Mouse (Mus musculus): Measurements from ENCODE around the gene Gal3st1. TPM values are rescaled to one million over a fixed set of nuclear protein-coding genes. Genes with fewer than 3 reads are reported as not detected.

Gal3st1 gene
- total and polyA plus RNA-seq, 3 experiments = 0.21 to 0.63 TPM; not detected in 1

DNA sequence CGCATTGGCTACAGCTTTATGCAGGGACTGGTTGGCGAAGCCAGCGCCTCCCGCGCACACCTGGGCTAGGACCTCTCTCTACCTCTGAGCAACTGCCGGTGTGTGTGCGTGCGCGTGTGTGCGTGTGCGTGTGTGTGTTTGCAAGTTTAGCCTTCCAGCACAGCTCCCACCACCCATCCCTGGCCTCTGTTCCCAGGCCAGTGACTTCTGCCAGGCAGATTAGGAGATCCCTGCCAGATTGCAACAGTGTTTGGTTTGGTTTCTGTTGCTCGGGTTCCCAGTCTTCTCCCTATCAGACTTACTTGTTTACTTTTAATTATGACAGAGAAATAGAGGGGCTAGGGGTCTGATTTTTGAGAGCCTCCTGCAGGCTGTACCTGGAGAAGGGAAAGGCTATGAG is 48.5 kb downstream of the Gal3st1 start:
- DNase-seq = peak; percentile 35

DNA sequence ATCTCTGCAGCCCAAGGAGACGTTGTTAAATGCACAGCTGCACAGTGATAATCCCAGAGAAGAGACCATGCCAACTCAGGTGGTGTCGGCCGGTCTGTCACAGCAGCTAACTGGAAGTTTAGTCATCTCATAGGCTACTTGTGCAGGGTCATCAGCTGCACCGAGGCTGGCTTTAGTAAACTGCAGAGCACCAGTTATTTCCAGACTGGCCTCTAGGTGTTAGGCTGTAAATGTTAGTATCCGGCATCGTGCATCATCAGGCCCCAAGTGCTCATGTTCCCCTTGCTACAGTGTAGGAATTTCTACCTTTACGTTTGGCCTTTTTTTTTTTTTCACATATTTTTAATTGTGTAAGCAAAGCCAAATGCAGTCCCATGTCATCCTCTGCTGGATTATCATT is 50.0 kb downstream of the Gal3st1 start:
- no peak for DNase-seq

DNA sequence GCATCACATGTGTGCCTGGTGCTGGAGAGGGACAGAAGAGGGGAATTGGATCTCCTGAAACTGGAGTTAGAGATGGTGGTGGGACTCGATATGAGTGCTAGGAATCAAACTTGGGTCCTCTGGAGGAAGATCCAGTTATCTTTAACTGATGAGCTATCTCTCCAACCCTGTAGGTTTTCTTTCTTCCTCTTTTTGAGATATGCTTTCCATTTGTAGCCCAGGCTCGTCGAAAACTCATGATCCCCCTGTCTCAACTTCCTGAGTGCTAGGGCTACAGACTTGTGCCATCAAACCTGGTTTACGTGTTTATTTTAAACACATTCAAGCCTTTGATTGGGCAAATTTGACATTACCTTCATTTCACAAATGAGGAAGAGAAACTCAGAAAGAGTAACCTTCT is 50.7 kb downstream of the Gal3st1 start:
- DNase-seq = no peak

DNA sequence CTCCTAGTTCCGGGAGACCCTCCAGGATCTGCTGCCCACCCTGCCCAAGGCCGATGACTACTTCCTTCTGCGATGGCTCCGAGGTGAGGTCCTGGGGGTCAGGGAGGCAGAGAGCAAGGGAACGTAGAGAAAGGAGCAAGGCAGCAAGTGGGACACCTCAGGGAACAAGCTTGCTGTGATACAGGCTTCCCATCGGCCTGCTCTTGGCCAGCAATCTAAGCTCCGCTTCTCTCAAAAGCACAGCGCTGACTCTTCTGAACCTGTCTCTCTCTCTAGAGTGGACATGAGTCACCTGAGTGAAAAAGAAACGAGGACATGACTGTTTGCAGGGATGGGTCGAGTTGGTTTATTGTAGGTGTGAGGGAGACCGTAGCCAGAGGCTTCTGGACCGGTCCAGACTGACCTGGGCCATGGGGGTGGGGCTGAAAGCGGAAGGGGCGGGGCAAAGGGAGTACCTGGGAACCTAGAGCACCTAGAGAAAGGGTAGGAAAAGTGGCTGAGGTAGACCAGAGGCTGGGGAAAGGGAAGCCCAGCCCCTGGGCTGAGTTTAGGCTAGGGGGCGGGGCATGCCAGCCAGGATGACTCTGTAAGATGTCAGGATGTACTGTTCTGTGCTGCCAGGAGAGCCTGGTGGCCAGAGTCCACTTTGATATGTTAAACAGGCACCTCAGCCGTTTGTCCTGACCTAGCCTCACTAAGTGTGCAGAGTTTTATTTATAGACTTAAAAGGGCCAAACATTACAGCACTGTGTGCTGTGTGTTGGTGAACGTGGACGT is 51.9 kb downstream of the Gal3st1 start:
- no peak for DNase-seq

DNA sequence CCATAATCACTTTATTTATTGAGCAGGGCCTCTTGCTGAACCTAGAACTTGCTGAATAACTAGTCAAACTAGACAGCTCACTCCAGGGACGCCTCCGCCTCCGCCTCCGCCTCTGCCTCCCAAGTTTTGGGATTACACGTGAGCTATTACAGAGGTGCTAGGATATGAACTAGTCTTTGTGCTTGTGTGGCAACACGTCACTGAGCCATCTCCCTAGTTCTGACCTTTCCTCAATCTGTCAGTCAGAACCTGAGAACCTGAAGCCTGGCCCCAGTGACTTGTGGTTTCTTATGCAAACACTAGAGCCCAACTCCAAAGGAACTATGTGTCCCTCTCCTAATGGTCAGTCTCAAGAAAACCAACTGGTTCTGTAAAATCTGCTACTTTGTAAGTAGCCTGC is 52.5 kb downstream of the Gal3st1 start:
- DNase-seq = no peak

GRCm38 (mm10) chr11:4036365-4037084 is 53.1 kb downstream of the Gal3st1 start:
- DNase-seq = no peak

GRCm38 (mm10) chr11:4039951-4040350 is 56.5 kb downstream of the Gal3st1 start:
- DNase-seq = no peak

DNA sequence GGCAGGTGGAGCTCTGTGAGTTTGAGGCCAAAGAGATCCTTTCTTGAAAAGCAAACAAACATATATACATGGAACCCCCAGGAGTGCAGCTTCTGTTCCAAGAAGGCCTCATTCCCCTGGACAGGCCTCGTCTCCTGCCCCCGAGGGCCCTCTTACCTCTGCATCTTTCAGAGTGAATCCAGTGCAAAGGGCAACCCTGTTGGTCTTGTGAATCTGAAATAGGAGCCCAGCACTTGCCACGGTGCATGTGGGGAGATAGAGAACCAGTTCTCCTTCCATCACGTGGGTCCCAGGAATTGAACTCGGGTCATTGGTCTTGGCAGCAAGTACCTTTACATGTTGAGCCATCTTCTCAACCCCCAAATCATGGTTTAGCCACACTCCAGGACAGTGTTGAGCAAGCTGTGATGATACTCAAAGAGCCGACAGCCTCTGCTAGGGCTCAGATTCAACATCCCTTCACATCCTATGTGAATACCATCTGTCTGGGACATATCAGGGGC is 57.7 kb downstream of the Gal3st1 start:
- no peak for DNase-seq

GRCm38 (mm10) chr11:4043081-4043480 is 59.6 kb downstream of the Gal3st1 start:
- no peak for DNase-seq

GRCm38 (mm10) chr11:4046526-4046925 is 63.1 kb downstream of the Gal3st1 start:
- DNase-seq = no peak

DNA sequence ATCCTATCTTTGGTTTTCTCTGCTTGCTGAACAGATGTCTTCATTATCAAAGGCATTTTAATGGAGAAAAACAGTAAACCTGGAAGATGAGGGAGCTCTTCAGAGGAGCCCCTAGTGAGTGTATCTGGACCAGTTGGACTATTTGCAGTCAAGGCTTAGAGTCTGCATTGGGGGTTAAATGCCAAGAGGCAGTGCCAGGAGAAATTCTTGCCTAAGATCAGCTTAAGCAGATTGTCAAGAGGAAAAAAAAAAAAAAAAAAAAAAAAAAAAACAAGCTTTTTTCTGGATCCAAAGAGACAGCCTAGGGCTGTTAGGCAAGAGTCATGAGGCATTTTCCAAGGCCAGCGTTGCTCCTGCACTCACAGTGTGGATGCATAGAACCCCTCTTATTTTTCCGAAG is 64.3 kb downstream of the Gal3st1 start:
- DNase-seq = peak; percentile 19

DNA sequence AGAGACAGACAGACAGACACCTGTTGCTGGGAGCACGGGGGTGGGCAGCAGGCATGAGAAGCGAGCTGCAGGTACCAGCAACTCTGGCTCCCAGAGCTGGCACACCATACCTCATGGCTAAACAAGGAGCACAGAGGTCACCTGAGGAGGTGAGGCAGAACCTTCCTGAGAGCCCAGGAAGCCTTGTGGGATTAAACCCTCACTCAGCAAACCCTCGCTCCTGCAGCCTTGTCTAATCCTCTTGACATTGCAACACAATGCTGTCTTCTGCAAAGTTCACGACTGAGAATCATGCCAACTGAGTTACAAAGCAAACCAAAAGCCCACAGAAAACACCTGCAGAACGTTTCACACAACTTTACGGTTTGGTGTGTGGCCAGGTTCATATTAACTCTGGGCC is 65.0 kb downstream of the Gal3st1 start:
- DNase-seq = no peak

Other genes with a start within 250 kb of the Gal3st1 start
- 1 to 10 TPM; 2.2 to 3.7 TPM for gene Osbp2, start 119.7 kb upstream of the Gal3st1 start, total RNA-seq (2021)
- 1.9 and 2.2 TPM in 2 replicates for gene Osbp2, start 119.7 kb upstream of the Gal3st1 start, polyA plus RNA-seq (2012; rRNA removed)
- gene 4921536K21Rik, start 88.5 kb upstream of the Gal3st1 start, total RNA-seq (2021) = under 1 TPM; 0.55 to 0.93 TPM
- 0.08 and 0.32 TPM in 2 replicates for gene 4921536K21Rik, start 88.5 kb upstream of the Gal3st1 start, polyA plus RNA-seq (2012; rRNA removed)
- 1 to 10 TPM; 3.9 to 9.4 TPM for gene Dusp18, start 88.4 kb upstream of the Gal3st1 start, total RNA-seq (2021)
- 2.7 and 3.9 TPM in 2 replicates for gene Dusp18, start 88.4 kb upstream of the Gal3st1 start, polyA plus RNA-seq (2012; rRNA removed)
- 10 to 100 TPM in 1 of 2 experiments, 1 to 10 TPM in 1; 3.1 to 13.5 TPM for gene Slc35e4, start 69.0 kb upstream of the Gal3st1 start, total RNA-seq (2021)
- gene Slc35e4, start 69.0 kb upstream of the Gal3st1 start, polyA plus RNA-seq (2012; rRNA removed) = 13.9 and 19.3 TPM in 2 replicates
- 100 to 1,000 TPM; 141 TPM for gene Tcn2, start 51.5 kb upstream of the Gal3st1 start, total RNA-seq (2021)
- 147 and 160 TPM in 2 replicates for gene Tcn2, start 51.5 kb upstream of the Gal3st1 start, polyA plus RNA-seq (2012; rRNA removed)
- 10 to 100 TPM; 62.1 to 73.2 TPM for gene Pes1, start 19.7 kb upstream of the Gal3st1 start, total RNA-seq (2021)
- gene Pes1, start 19.7 kb upstream of the Gal3st1 start, polyA plus RNA-seq (2012; rRNA removed) = 29.7 and 38.6 TPM in 2 replicates
- gene 4930556J24Rik, start 6.9 kb upstream of the Gal3st1 start, total RNA-seq (2021) = not detected
- gene 4930556J24Rik, start 6.9 kb upstream of the Gal3st1 start, polyA plus RNA-seq (2012; rRNA removed) = not detected in 2 replicates
- gene Sec14l4, start 47.8 kb downstream of the Gal3st1 start, total RNA-seq (2021) = 1 to 10 TPM; 3.2 to 7.2 TPM
- 1.2 and 1.7 TPM in 2 replicates for gene Sec14l4, start 47.8 kb downstream of the Gal3st1 start, polyA plus RNA-seq (2012; rRNA removed)
- gene Sec14l3, start 81.2 kb downstream of the Gal3st1 start, total RNA-seq (2021) = not detected
- 0.10 TPM in 1 of 2 replicates, not detected in the other for gene Sec14l3, start 81.2 kb downstream of the Gal3st1 start, polyA plus RNA-seq (2012; rRNA removed)
- 10 to 100 TPM; 19.3 to 24.2 TPM for gene Mtfp1, start 111.8 kb downstream of the Gal3st1 start, total RNA-seq (2021)
- gene Mtfp1, start 111.8 kb downstream of the Gal3st1 start, polyA plus RNA-seq (2012; rRNA removed) = 40.4 and 43.8 TPM in 2 replicates
- gene Sec14l2, start 139.8 kb downstream of the Gal3st1 start, total RNA-seq (2021) = 1 to 10 TPM; 1.8 to 2.2 TPM
- 0.59 and 0.71 TPM in 2 replicates for gene Sec14l2, start 139.8 kb downstream of the Gal3st1 start, polyA plus RNA-seq (2012; rRNA removed)
- gene Rnf215, start 151.6 kb downstream of the Gal3st1 start, total RNA-seq (2021) = 10 to 100 TPM; 21.7 to 25.0 TPM
- gene Rnf215, start 151.6 kb downstream of the Gal3st1 start, polyA plus RNA-seq (2012; rRNA removed) = 34.6 and 40.2 TPM in 2 replicates
- 10 to 100 TPM; 10.3 to 13.1 TPM for gene Ccdc157, start 176.7 kb downstream of the Gal3st1 start, total RNA-seq (2021)
- 9.3 and 11.3 TPM in 2 replicates for gene Ccdc157, start 176.7 kb downstream of the Gal3st1 start, polyA plus RNA-seq (2012; rRNA removed)
- gene Sf3a1, start 176.7 kb downstream of the Gal3st1 start, total RNA-seq (2021) = 10 to 100 TPM; 47.0 to 52.5 TPM
- 36.4 and 39.8 TPM in 2 replicates for gene Sf3a1, start 176.7 kb downstream of the Gal3st1 start, polyA plus RNA-seq (2012; rRNA removed)
- gene Tbc1d10a, start 203.2 kb downstream of the Gal3st1 start, total RNA-seq (2021) = 10 to 100 TPM; 13.7 to 16.2 TPM
- 35.3 and 38.3 TPM in 2 replicates for gene Tbc1d10a, start 203.2 kb downstream of the Gal3st1 start, polyA plus RNA-seq (2012; rRNA removed)
- gene Castor1, start 234.6 kb downstream of the Gal3st1 start, total RNA-seq (2021) = 1 to 10 TPM; 3.5 to 4.1 TPM
- 11.6 and 14.6 TPM in 2 replicates for gene Castor1, start 234.6 kb downstream of the Gal3st1 start, polyA plus RNA-seq (2012; rRNA removed)

All from adrenal gland, adult 2 months (tissue).